Mouse (Mus musculus): ENCODE data around the gene Pde4d.

DNA sequence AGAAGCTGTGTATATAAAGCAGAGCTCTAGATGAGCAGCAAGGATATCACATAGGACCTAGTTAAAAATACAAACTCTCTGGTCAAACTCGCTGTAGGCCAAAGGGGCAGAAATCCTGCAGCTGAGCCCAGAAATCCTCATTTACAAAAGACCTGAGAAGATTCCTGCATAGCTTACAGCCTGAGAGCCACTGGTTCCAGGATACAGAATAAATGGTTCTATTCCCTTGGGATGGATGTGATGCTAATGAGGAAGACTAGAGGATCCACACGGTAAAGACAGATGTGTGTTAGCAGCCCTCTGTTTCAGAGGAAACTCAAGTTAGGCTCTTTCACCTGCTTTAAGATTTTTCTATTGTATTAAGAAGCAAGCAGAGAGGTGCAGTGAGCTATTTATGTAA is 1041.1 kb downstream of the Pde4d start:
- no peak for TF ChIP-seq POLR2A (IDR thresholded peaks at IDR 0.05; ENCODE audit: control insufficient read depth in 1 of 2, insufficient read depth in 1 of 2, low read depth in 1 of 2, low read length in 2 of 2, poor library complexity in 1 of 2)
- no peak for TF ChIP-seq USF1 (IDR thresholded peaks at IDR 0.05; ENCODE audit: low read depth, low read length)
- TF ChIP-seq E2F4 (IDR thresholded peaks at IDR 0.05; ENCODE audit: borderline replicate concordance, low read depth, low read length) = no peak

All from MEL (cell line).